Mouse (Mus musculus) midbrain, postnatal 0 days (tissue): ENCODE results near the gene Iqcj. TPM values are rescaled to one million over a fixed set of nuclear protein-coding genes. Genes with fewer than 3 reads are reported as not detected.

Experiments
- ATAC-seq: fragments of 200-750 bp; cut with Nextera tagmentation; 2 replicates; pipeline ENCODE4 v1.8.0; 2017; ENCODE audit warnings: moderate number of reproducible peaks, mild to moderate bottlenecking, moderate TSS enrichment, moderate library complexity; ENCODE audit not compliant: low FRiP score
- DNase-seq: peaks from one replicate; pipeline ENCODE4 v3.0.0-alpha.2; 2015; ENCODE audit warnings: low spot score
- H3K27ac ChIP-seq: fragments of 300-500 bp; sonication (generic); 2 replicates; pipeline ENCODE4 v1.5.1; 2014; ENCODE audit warnings: low read depth, mild to moderate bottlenecking, low read length, mixed read lengths
- H3K27me3 ChIP-seq: fragments of 300-500 bp; sonication (generic); 2 replicates; pipeline ENCODE4 v1.6.1; 2014; ENCODE audit warnings: low read length, control low read depth, mixed read lengths; ENCODE audit not compliant: insufficient read depth
- H3K36me3 ChIP-seq: fragments of 300-500 bp; sonication (generic); 2 replicates; pipeline ENCODE4 v1.6.1; 2014; ENCODE audit warnings: low read length, control low read depth, mixed read lengths; ENCODE audit not compliant: insufficient read depth
- H3K4me1 ChIP-seq: fragments of 300-500 bp; sonication (generic); 2 replicates; pipeline ENCODE4 v1.6.1; 2014; ENCODE audit warnings: mild to moderate bottlenecking, control low read depth, antibody characterized with exemption, low read length, mixed read lengths; ENCODE audit not compliant: insufficient read depth
- H3K4me2 ChIP-seq: fragments of 300-500 bp; sonication (generic); 2 replicates; pipeline ENCODE4 v1.6.1; 2014; ENCODE audit warnings: low read depth, mild to moderate bottlenecking, low read length, mixed read lengths; ENCODE audit not compliant: poor library complexity, severe bottlenecking
- H3K4me3 ChIP-seq: fragments of 300-500 bp; sonication (generic); 2 replicates; pipeline ENCODE4 v1.5.1; 2014; ENCODE audit warnings: low read depth, mild to moderate bottlenecking, low read length, moderate library complexity
- H3K9ac ChIP-seq: fragments of 300-500 bp; sonication (generic); replicated peaks from 2 replicates; pipeline ENCODE4 v1.6.1; 2014; ENCODE audit warnings: mild to moderate bottlenecking, low read length, moderate library complexity, mixed read lengths; ENCODE audit not compliant: poor library complexity, severe bottlenecking
- H3K9me3 ChIP-seq: fragments of 300-500 bp; sonication (generic); 2 replicates; pipeline ENCODE4 v1.6.1; 2016; ENCODE audit warnings: low read length, control low read depth
- CTCF ChIP-seq: IDR thresholded peaks from 2 replicates; pipeline ENCODE4 v1.5.1; 2016; ENCODE audit warnings: antibody characterized with exemption, mild to moderate bottlenecking
- WGBS: fragments of 180-500 bp; shearing (Covaris S2); extraction: QIAGEN DNeasy Blood & Tissue Kit; methylation state at CpG from one replicate; pipeline ENCODE4 v1.1.7; 2014; 5-methylcytosine and 5-hydroxymethylcytosine counted together
- polyA plus RNA-seq: library from polyadenylated mRNA; unstranded; fragments of >200 nt; fragmentation: Nextera tagmentation; extraction: Ambion mirVana; gene quantifications from 2 replicates; pipeline ENCODE4 v1.2.1, GENCODE M21; 2015
- total RNA-seq: library from RNA; depleted of rRNA; stranded (reverse); fragments of >200 nt; gene quantifications from 2 replicates; pipeline ENCODE4 v1.2.3, GENCODE M21; 2014

Iqcj gene
- total and polyA plus RNA-seq, 2 experiments from 2014 or later, result 0.42 to 1.5 TPM

DNA sequence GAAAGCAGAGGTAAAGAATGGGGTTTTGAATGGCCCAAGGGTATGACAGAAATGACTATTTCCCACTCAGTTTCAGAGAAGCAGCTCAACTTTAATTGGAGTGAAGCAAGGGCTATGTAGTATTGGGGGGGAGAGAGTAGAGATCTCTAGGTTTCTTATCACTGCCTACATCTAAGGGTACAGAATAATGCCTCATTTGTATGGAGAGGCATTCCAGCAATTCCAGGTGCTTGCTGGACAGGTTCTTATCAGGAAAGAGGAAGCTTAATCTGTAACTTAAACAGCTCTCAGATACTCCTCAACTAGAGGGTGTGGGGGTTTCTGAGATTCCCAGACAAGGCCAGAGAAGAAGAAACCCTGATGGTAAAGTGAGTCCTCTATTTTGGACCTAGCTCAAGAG lies 120.3 kb downstream of the Iqcj start:
- no peak overlapping the region for H3K27ac ChIP-seq

GRCm38 (mm10) chr3:68015786-68016185 lies 123.8 kb downstream of the Iqcj start:
- TF ChIP-seq CTCF, result no peak
- no peaks in the 10 kb centered on the region for H3K9me3 ChIP-seq
- no peak overlapping the region for H3K27ac ChIP-seq
- WGBS, result 20% methylated on average over 1 of the region's 1 CpGs
- H3K9ac ChIP-seq, result no peak overlapping the region
- no peak overlapping the region for H3K4me2 ChIP-seq
- no peak overlapping the region for H3K4me3 ChIP-seq
- ATAC-seq, result no peak
- no peaks in the 10 kb centered on the region for H3K27me3 ChIP-seq
- H3K36me3 ChIP-seq, result no peaks in the 10 kb centered on the region
- peak; percentile 74 for DNase-seq
- H3K4me1 ChIP-seq, result no peaks in the 10 kb centered on the region

More for the DNA sequence above, 120.3 kb downstream of the Iqcj start:
- Histone ChIP-seq H3K27me3 (no peaks in the 10 kb centered on the region), H3K36me3 (no peaks in the 10 kb centered on the region), H3K4me2 (no peak overlapping the region), H3K4me3 (no peak overlapping the region), H3K4me1 (no peaks in the 10 kb centered on the region), H3K9ac (no peak overlapping the region), H3K9me3 (no peaks in the 10 kb centered on the region)
- ATAC-seq, result no peak
- no peak for DNase-seq
- TF ChIP-seq CTCF, result no peak

DNA sequence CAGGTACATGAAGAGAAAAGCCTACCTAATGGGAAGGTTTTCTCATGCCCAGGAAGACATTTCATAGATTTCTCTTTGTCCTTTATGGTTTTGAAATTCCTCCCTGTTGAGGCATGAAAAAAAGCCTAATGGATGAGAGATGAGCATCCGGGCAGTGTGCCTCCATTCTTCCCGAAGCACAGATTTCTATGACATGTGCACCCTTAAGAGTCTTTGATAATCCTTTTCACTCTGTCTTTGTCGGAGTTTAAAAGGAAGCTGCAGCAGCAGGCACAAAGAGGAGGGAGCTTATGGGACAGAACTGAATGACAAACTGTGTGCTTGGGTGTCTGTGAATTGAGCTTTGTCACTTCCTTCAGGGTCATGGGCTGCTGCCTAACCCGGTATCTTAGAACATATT lies 127.4 kb downstream of the Iqcj start:
- Histone ChIP-seq H3K4me1 (no peaks in the 10 kb centered on the region), H3K36me3 (no peaks in the 10 kb centered on the region), H3K9ac (no peak overlapping the region), H3K27ac (no peak overlapping the region), H3K9me3 (no peaks in the 10 kb centered on the region), H3K27me3 (no peaks in the 10 kb centered on the region), H3K4me3 (no peak overlapping the region), H3K4me2 (no peak overlapping the region)
- ATAC-seq (no peak), DNase-seq (no peak)
- WGBS, result 15% methylated on average over 4 of the region's 4 CpGs
- no peak for TF ChIP-seq CTCF

- no peak overlapping the region for H3K27ac ChIP-seq
- no peak for TF ChIP-seq CTCF
- H3K27me3 ChIP-seq, result no peaks in the 10 kb centered on the region
- no peaks in the 10 kb centered on the region for H3K9me3 ChIP-seq
- H3K36me3 ChIP-seq, result no peaks in the 10 kb centered on the region
- H3K9ac ChIP-seq, result no peak overlapping the region
- DNase-seq (peak; percentile 33), ATAC-seq (no peak)
- no peaks in the 10 kb centered on the region for H3K4me1 ChIP-seq
- no peak overlapping the region for H3K4me2 ChIP-seq
- H3K4me3 ChIP-seq, result no peak overlapping the region
- WGBS, result 25% methylated on average over 3 of the region's 3 CpGs
Measured at GRCm38 (mm10) chr3:68036097-68036496, 144.1 kb downstream of the Iqcj start.

GRCm38 (mm10) chr3:68042951-68043350 lies 150.9 kb downstream of the Iqcj start:
- H3K4me1 ChIP-seq, result no peaks in the 10 kb centered on the region
- ATAC-seq (no peak), DNase-seq (no peak)
- 86% methylated on average over 2 of the region's 2 CpGs for WGBS
- 0 out of 2 replicates have a peak, but pooled peaks cover 6% of the 10 kb centered on the region for H3K27me3 ChIP-seq
- TF ChIP-seq CTCF, result no peak
- H3K27ac ChIP-seq, result no peak overlapping the region
- H3K4me2 ChIP-seq, result no peak overlapping the region
- no peaks in the 10 kb centered on the region for H3K9me3 ChIP-seq
- H3K36me3 ChIP-seq, result no peaks in the 10 kb centered on the region
- H3K9ac ChIP-seq, result no peak overlapping the region
- no peak overlapping the region for H3K4me3 ChIP-seq

- peak; percentile 97 for TF ChIP-seq CTCF
- peak; percentile 89 for DNase-seq
- peak; percentile 70 for ATAC-seq
- WGBS, result 52% methylated on average over 9 of the region's 9 CpGs
- H3K4me3 ChIP-seq, result no peak overlapping the region
- H3K27me3 ChIP-seq, result 0 out of 2 replicates have a peak, but pooled peaks cover 6% of the 10 kb centered on the region
- no peaks in the 10 kb centered on the region for H3K36me3 ChIP-seq
- H3K9ac ChIP-seq, result no peak overlapping the region
- H3K4me1 ChIP-seq, result no peaks in the 10 kb centered on the region
- H3K9me3 ChIP-seq, result no peaks in the 10 kb centered on the region
- no peak overlapping the region for H3K27ac ChIP-seq
- H3K4me2 ChIP-seq, result no peak overlapping the region
Measured at GRCm38 (mm10) chr3:68045475-68046416, 153.7 kb downstream of the Iqcj start.
